Mouse (Mus musculus): ENCODE measurements at regions not wholly inside any gene's neighbourhood (a gene's known extent, or its start where the extent isn't known, plus 50 kb on each side); places are given as distances from the start of the nearest gene placed in this dataset.

- TF ChIP-seq CTCF (IDR thresholded peaks at IDR 0.05; ENCODE audit: control insufficient read depth, insufficient read depth, insufficient read length): no peak
- no peak for TF ChIP-seq MYOD1 (IDR thresholded peaks at IDR 0.05; ENCODE audit: control insufficient read depth, insufficient read length, low read depth)
- TF ChIP-seq MAX (IDR thresholded peaks at IDR 0.05): no peak
- TF ChIP-seq USF1 (IDR thresholded peaks at IDR 0.05; ENCODE audit: low read depth): no peak
- no peak for TF ChIP-seq CEBPB (IDR thresholded peaks at IDR 0.05; ENCODE audit: low read depth)
- no peak for TF ChIP-seq MYOG (IDR thresholded peaks at IDR 0.05; ENCODE audit: control insufficient read depth, extremely low read depth, insufficient read length)
- no peak for TF ChIP-seq FOSL1 (IDR thresholded peaks at IDR 0.05; ENCODE audit: insufficient read depth, low read length, poor library complexity, severe bottlenecking)
Measured at GRCm38 (mm10) chr15:96754079-96754478, 54.5 kb upstream of the Slc38a2 start.
